Mouse (Mus musculus) lung, postnatal 0 days (tissue): Measurements from ENCODE around the gene Ccl26. TPM values are rescaled to one million over a fixed set of nuclear protein-coding genes. Genes with fewer than 3 reads are reported as not detected.
"Not testable (repeated sequence)": the region's sequence is repeated elsewhere in the genome, so short reads cannot be mapped to it uniquely, and the experiment has no call there.

Source experiments
- ATAC-seq: fragments of 200-750 bp; cut with Nextera tagmentation; 2 replicates; pipeline ENCODE4 v1.8.0; 2017; ENCODE audit warnings: moderate library complexity
- DNase-seq: peaks from one replicate; pipeline ENCODE4 v3.0.0-alpha.2; 2016; ENCODE audit warnings: low spot score
- H3K27ac ChIP-seq: fragments of 300-500 bp; sonication (generic); 2 replicates; pipeline ENCODE4 v1.5.1; 2014; ENCODE audit warnings: antibody characterized with exemption, mild to moderate bottlenecking, low read length, mixed read lengths
- H3K27me3 ChIP-seq: fragments of 300-500 bp; sonication (generic); replicated peaks from 2 replicates; pipeline ENCODE4 v1.6.1; 2014; ENCODE audit warnings: low read length, mixed read lengths; ENCODE audit not compliant: insufficient read depth
- H3K36me3 ChIP-seq: fragments of 300-500 bp; sonication (generic); 2 replicates; pipeline ENCODE4 v1.6.1; 2014; ENCODE audit warnings: low read length, mixed read lengths; ENCODE audit not compliant: insufficient read depth
- H3K4me1 ChIP-seq: fragments of 300-500 bp; sonication (generic); 2 replicates; pipeline ENCODE4 v1.6.1; 2014; ENCODE audit warnings: antibody characterized with exemption, low read depth, low read length, mixed read lengths; ENCODE audit not compliant: insufficient read depth
- H3K4me2 ChIP-seq: fragments of 300-500 bp; sonication (generic); replicated peaks from 2 replicates; pipeline ENCODE4 v1.6.1; 2014; ENCODE audit warnings: low read depth, mild to moderate bottlenecking, low read length, moderate library complexity, mixed read lengths
- H3K4me3 ChIP-seq: fragments of 300-500 bp; sonication (generic); 2 replicates; pipeline ENCODE4 v1.5.1; 2014; ENCODE audit warnings: low read depth, low read length
- H3K9ac ChIP-seq: fragments of 300-500 bp; sonication (generic); replicated peaks from 2 replicates; pipeline ENCODE4 v1.6.1; 2014; ENCODE audit warnings: low read depth, mild to moderate bottlenecking
- H3K9me3 ChIP-seq: fragments of 300-500 bp; sonication (generic); 2 replicates; pipeline ENCODE4 v1.6.1; 2016; ENCODE audit warnings: low read length, mixed read lengths
- CTCF ChIP-seq: IDR thresholded peaks from 2 replicates; pipeline ENCODE4 v1.5.1; 2016; ENCODE audit warnings: antibody characterized with exemption, mild to moderate bottlenecking
- EP300 ChIP-seq: IDR thresholded peaks from 2 replicates; pipeline ENCODE4 v1.6.1; 2016; ENCODE audit warnings: antibody characterized with exemption, mild to moderate bottlenecking, control low read depth
- WGBS: fragments of 180-500 bp; shearing (Covaris S2); extraction: QIAGEN DNeasy Blood & Tissue Kit; methylation state at CpG from one replicate; pipeline ENCODE4 v1.1.7; 2014; 5-methylcytosine and 5-hydroxymethylcytosine counted together
- polyA plus RNA-seq: library from polyadenylated mRNA; unstranded; fragments of >200 nt; fragmentation: Nextera tagmentation; extraction: Ambion mirVana; gene quantifications from 2 replicates; pipeline ENCODE4 v1.2.1, GENCODE M21; 2015

The Ccl26 gene
- polyA plus RNA-seq: not detected in 2 replicates

GRCm38 (mm10) chr5:135563469-135563868 is at the start of gene Ccl26:
TSS of gene Ccl26 (minus strand) at chr5:135563569.
- Histone ChIP-seq H3K36me3 (no peaks in the 10 kb centered on the region), H3K27ac (no peak within 1 kb of the TSS), H3K27me3 (no peaks in the 10 kb centered on the region; the same call in 1 of the 2 replicates), H3K9me3 (no peaks in the 10 kb centered on the region), H3K4me3 (no peak within 1 kb of the TSS), H3K9ac (no peak within 1 kb of the TSS), H3K4me2 (no peak within 1 kb of the TSS), H3K4me1 (no peaks in the 10 kb centered on the region)
- WGBS: 78% methylated on average over 3 of the region's 3 CpGs
- no peak for TF ChIP-seq CTCF
- no peak for TF ChIP-seq EP300
- DNase-seq (no peak), ATAC-seq (no peak)

DNA sequence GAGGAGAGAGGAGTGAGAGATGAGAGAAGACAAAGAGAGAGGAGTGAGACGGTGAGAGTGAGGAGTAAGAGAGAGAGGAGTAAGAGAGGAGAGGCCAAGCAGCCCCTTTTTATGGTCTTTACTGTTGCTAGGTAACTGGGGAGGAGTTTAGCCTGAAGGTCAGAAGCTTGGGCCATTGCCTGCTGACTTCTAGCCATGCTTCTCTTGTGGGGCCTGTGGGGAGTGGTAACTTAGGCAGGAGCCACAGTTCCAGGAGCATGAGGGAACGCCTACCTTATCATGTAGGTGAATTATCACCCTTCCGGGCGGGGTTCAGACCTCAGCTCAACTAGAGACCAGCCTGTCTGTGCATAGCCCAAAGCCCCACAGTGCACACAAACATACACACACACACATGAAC is 46.4 kb upstream of the Ccl26 start:
- no peaks in the 10 kb centered on the region for H3K27me3 ChIP-seq
- no peak overlapping the region for H3K9ac ChIP-seq
- no peak for DNase-seq
- WGBS: 69% methylated on average over 4 of the region's 4 CpGs
- H3K9me3 ChIP-seq: no peaks in the 10 kb centered on the region
- H3K4me3 ChIP-seq: no peak overlapping the region
- no peak overlapping the region for H3K27ac ChIP-seq
- no peaks in the 10 kb centered on the region for H3K4me1 ChIP-seq
- TF ChIP-seq EP300 (no peak), CTCF (no peak)
- no peak overlapping the region for H3K4me2 ChIP-seq
- ATAC-seq: no peak
- H3K36me3 ChIP-seq: no peaks in the 10 kb centered on the region

DNA sequence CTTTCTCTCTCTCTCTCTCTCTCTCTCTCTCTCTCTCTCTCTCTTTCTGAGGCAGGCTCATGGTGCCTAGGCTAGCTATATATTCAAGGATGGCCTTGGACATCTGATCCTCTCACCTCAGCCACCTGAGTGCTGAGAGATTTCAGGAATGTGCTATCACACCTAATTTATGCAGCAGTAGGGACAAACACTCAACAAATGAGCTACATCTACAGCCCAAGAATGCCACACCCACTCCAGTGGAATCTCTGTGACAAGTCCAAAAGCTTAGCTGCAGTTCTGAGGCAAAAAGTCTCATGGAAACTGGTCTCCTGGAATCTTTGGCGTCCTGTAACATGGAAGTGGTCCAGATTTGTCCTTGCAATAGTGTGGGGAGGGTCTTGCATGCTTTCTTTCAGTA is 44.2 kb upstream of the Ccl26 start:
- Histone ChIP-seq H3K4me1 (no peaks in the 10 kb centered on the region), H3K27me3 (no peaks in the 10 kb centered on the region), H3K9me3 (no peaks in the 10 kb centered on the region), H3K4me2 (no peak overlapping the region), H3K4me3 (no peak overlapping the region), H3K9ac (no peak overlapping the region), H3K36me3 (no peaks in the 10 kb centered on the region), H3K27ac (no peak overlapping the region)
- DNase-seq (no peak), ATAC-seq (no peak)
- WGBS: 41% methylated on average over 1 of the region's 1 CpGs
- TF ChIP-seq EP300 (no peak), CTCF (no peak)

- H3K9ac ChIP-seq, DNase-seq, H3K4me2 ChIP-seq, H3K4me3 ChIP-seq, H3K9me3 ChIP-seq, H3K27ac ChIP-seq, H3K4me1 ChIP-seq, H3K27me3 ChIP-seq, H3K36me3 ChIP-seq, ATAC-seq: not testable (repeated sequence)
- WGBS: no CpG with 5 or more reads among the region's 1 CpGs
These were observed 43.3 kb upstream of the Ccl26 start for GRCm38 (mm10) chr5:135606717-135607116.

GRCm38 (mm10) chr5:135604643-135605042 is 41.3 kb upstream of the Ccl26 start:
- ATAC-seq, H3K4me2 ChIP-seq, H3K4me3 ChIP-seq, H3K27ac ChIP-seq, H3K27me3 ChIP-seq, H3K9me3 ChIP-seq, H3K9ac ChIP-seq, H3K4me1 ChIP-seq, DNase-seq, H3K36me3 ChIP-seq: not testable (repeated sequence)
- no CpG with 5 or more reads among the region's 1 CpGs for WGBS

DNA sequence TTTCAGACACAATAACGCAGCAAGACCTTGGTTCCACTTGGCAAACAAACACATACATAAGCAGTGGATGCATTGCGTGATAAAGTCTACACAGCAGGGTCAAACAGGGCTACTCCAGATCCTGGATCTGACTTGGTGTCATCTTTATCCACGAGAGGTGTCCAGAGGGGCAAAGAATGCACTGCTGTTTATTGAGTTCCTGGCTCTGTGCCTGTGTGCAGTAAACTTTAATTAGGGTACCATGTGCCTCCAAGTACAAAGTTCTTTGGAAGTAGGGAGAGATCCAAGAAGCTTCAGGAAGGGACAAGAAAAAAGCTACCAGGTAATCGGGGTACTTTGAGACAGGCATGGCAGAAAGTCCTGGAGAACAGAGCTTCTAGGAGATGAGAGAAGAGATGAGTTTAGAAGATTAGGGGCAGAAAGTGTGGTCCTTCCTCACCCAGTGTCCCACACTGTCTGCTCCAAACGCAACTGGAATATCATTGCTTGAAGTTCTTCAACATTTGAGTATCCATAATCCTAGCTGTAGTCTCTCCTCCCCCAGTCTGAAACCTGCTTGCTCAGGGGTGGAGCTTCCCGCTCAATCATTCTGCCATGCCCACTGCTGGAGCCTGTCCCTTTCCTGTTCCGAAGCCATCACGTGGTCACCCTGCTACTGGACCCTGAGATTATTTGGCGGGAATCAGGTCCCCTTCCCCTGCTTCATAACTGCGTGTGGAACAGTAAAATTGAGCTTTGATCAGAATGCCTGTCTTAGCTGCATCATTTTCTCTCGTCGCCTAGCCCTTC is 26.8 kb upstream of the Ccl26 start:
- Histone ChIP-seq H3K36me3 (no peaks in the 10 kb centered on the region), H3K4me2 (no peak overlapping the region), H3K9ac (no peak overlapping the region), H3K4me1 (no peaks in the 10 kb centered on the region), H3K9me3 (no peaks in the 10 kb centered on the region), H3K27ac (no peak overlapping the region), H3K27me3 (no peaks in the 10 kb centered on the region), H3K4me3 (no peak overlapping the region)
- 74% methylated on average over 12 of the region's 12 CpGs for WGBS
- no peak for ATAC-seq
- TF ChIP-seq EP300 (no peak), CTCF (no peak)
- no peak for DNase-seq

- DNase-seq (no peak), ATAC-seq (no peak)
- Histone ChIP-seq H3K4me3 (no peak overlapping the region), H3K4me2 (no peak overlapping the region), H3K4me1 (no peaks in the 10 kb centered on the region), H3K9me3 (no peaks in the 10 kb centered on the region), H3K27me3 (no peaks in the 10 kb centered on the region), H3K27ac (no peak overlapping the region), H3K36me3 (no peaks in the 10 kb centered on the region), H3K9ac (no peak overlapping the region)
- WGBS: 80% methylated on average over 4 of the region's 4 CpGs
- no peak for TF ChIP-seq EP300
- TF ChIP-seq CTCF: no peak
These were observed 24.4 kb upstream of the Ccl26 start for GRCm38 (mm10) chr5:135587764-135588163.
